ENCODE assay signal across 19 mouse cellular contexts in genomic region chr11:43883641-43884181, GRCm38 (mm10). TPM values are rescaled to one million over a fixed set of nuclear protein-coding genes. Genes with fewer than 3 reads are reported as not detected.
"Had no signal": no experiment of that assay in that cellular context is flagged by ENCODE, and none has a peak within 500 bp of the region (broad histone marks: within the 10 kb centered on the region; RNA-seq: fewer than 3 reads in every experiment).

No protein-coding gene starts in this region.

- H3K27me3 ChIP-seq: limb, embryonic 12.5 days; liver, embryonic 13.5 days; lung, embryonic 15.5 days; megakaryocyte, embryonic 14.5 days; midbrain, embryonic 12.5 days; neural tube, embryonic 13.5 days; stomach, embryonic 15.5 days had no signal

- H3K4me3 ChIP-seq: limb, embryonic 12.5 days; liver, embryonic 13.5 days; lung, embryonic 15.5 days; megakaryocyte, embryonic 14.5 days; midbrain, embryonic 12.5 days; neural tube, embryonic 13.5 days; stomach, embryonic 15.5 days had no signal

- H3K4me1 ChIP-seq: limb, embryonic 12.5 days; liver, embryonic 13.5 days; lung, embryonic 15.5 days; megakaryocyte, embryonic 14.5 days; midbrain, embryonic 12.5 days; neural tube, embryonic 13.5 days; stomach, embryonic 15.5 days had no signal

- H3K36me3 ChIP-seq: limb, embryonic 12.5 days; liver, embryonic 13.5 days; lung, embryonic 15.5 days; midbrain, embryonic 12.5 days; neural tube, embryonic 13.5 days; stomach, embryonic 15.5 days had no signal

- H3K27ac ChIP-seq: limb, embryonic 12.5 days; liver, embryonic 13.5 days; lung, embryonic 15.5 days; macrophage; midbrain, embryonic 12.5 days; neural tube, embryonic 13.5 days; stomach, embryonic 15.5 days had no signal

- H3K9me3 ChIP-seq: limb, embryonic 12.5 days; liver, embryonic 13.5 days; lung, embryonic 15.5 days; megakaryocyte, embryonic 14.5 days; midbrain, embryonic 12.5 days; neural tube, embryonic 13.5 days; stomach, embryonic 15.5 days had no signal

- DNase-seq: kidney, adult 9 months; kidney, postnatal 10 days; kidney, postnatal 4 days; liver; liver, embryonic 13.5 days; liver, postnatal 0 days; lung, postnatal 14 days; retina, postnatal 1 day; right cerebral cortex, postnatal 4 days; spleen, adult 18-20 months; thymus, postnatal 36 days had no signal

RNA-seq across cellular contexts. Expression of gene Adra1b, which starts 17.3 kb away (rescaled TPM):
- polyA plus RNA-seq: inflammation-experienced regulatory T-cells, adult 6 months had no signal
